Mouse (Mus musculus) cerebellum, adult 2 months (tissue): ENCODE data around the gene Edem1. TPM values are rescaled to one million over a fixed set of nuclear protein-coding genes. Genes with fewer than 3 reads are reported as not detected.

Experiments
- DNase-seq, 2 experiments: peaks; one replicate each; pipeline ENCODE4 v3.0.0; 2021
- H3K27ac ChIP-seq: fragments of 200-500 bp; 2 replicates; pipeline ENCODE4 v1.5.1; 2012; ENCODE audit warnings: low read length, control low read depth, inconsistent platforms; ENCODE audit not compliant: insufficient read depth
- H3K27me3 ChIP-seq: fragments of 200-500 bp; 2 replicates; pipeline ENCODE4 v1.6.1; 2012; ENCODE audit warnings: inconsistent platforms, mild to moderate bottlenecking, low read length, moderate library complexity; ENCODE audit not compliant: control insufficient read depth, insufficient read depth
- H3K4me1 ChIP-seq: fragments of 200-500 bp; 2 replicates; pipeline ENCODE4 v1.6.1; 2011; ENCODE audit warnings: low read length; ENCODE audit not compliant: control insufficient read depth, insufficient read depth
- H3K4me3 ChIP-seq: fragments of 200-500 bp; replicated peaks from 2 replicates; pipeline ENCODE3; 2011; ENCODE audit warnings: mild to moderate bottlenecking, low read depth, low read length, control low read depth; ENCODE audit not compliant: insufficient read depth
- CTCF ChIP-seq: fragments of 200-500 bp; IDR thresholded peaks from 2 replicates; pipeline ENCODE4 v1.5.1; 2011; ENCODE audit warnings: low read depth, mild to moderate bottlenecking, control low read depth, low read length, moderate library complexity, borderline replicate concordance; ENCODE audit not compliant: insufficient read depth
- POLR2A ChIP-seq: fragments of 200-500 bp; IDR thresholded peaks from 2 replicates; pipeline ENCODE4 v1.6.1; 2011; ENCODE audit warnings: low read length, control low read depth, borderline replicate concordance; ENCODE audit not compliant: insufficient read depth
- WGBS: fragments of 180-500 bp; shearing (Covaris S2); methylation state at CpG from one replicate; pipeline ENCODE4 v1.1.7; 2018; 5-methylcytosine and 5-hydroxymethylcytosine counted together
- polyA plus RNA-seq: library from polyadenylated mRNA; depleted of rRNA; stranded (reverse); fragments of >200 nt; gene quantifications from 2 replicates; pipeline ENCODE4 v1.2.3, GENCODE M21; 2012

Gene Edem1
- polyA plus RNA-seq, 1 experiment: 10.5 TPM

GRCm38 (mm10) chr6:108791498-108791897 lies 36.9 kb upstream of the Edem1 start:
- H3K27ac ChIP-seq: no peak overlapping the region
- TF ChIP-seq CTCF: no peak
- TF ChIP-seq POLR2A: no peak
- no peaks in the 10 kb centered on the region for H3K27me3 ChIP-seq
- peaks cover 17% of the 10 kb centered on the region for H3K4me1 ChIP-seq
- WGBS: 69% methylated on average over 5 of the region's 5 CpGs
- no peak for DNase-seq
- H3K4me3 ChIP-seq: no peak overlapping the region

- no peak overlapping the region for H3K4me3 ChIP-seq
- H3K27ac ChIP-seq: no peak overlapping the region
- DNase-seq: no peak
- 58% methylated on average over 1 of the region's 1 CpGs for WGBS
- H3K27me3 ChIP-seq: no peaks in the 10 kb centered on the region
- TF ChIP-seq POLR2A: no peak
- TF ChIP-seq CTCF: no peak
- peaks cover 19% of the 10 kb centered on the region for H3K4me1 ChIP-seq
Measured at GRCm38 (mm10) chr6:108795912-108796311, 32.5 kb upstream of the Edem1 start.

DNA sequence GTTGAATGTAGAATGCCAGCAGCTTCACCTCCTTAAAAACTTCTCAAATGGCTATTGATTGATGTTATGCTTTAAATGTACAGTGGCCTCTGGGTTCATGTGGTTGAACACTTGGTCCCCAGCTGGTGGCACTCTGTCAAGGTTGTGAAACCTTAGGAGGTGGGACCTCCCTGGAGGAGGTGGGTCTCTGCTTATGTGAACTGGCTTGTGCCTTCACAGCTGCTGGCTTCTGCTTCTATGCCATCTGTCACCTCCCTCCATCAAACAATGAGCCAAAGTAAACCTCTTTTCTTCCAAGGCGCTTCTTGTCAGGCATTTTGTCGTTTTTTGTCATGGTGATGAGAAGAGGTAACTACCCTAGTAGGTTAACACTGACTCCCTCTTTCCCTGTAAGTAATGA lies 31.7 kb upstream of the Edem1 start:
- Histone ChIP-seq H3K27ac (no peak overlapping the region), H3K4me1 (peaks cover 19% of the 10 kb centered on the region), H3K27me3 (no peaks in the 10 kb centered on the region), H3K4me3 (no peak overlapping the region)
- 10% methylated on average over 2 of the region's 2 CpGs for WGBS
- TF ChIP-seq POLR2A (no peak), CTCF (no peak)
- DNase-seq: no peak

DNA sequence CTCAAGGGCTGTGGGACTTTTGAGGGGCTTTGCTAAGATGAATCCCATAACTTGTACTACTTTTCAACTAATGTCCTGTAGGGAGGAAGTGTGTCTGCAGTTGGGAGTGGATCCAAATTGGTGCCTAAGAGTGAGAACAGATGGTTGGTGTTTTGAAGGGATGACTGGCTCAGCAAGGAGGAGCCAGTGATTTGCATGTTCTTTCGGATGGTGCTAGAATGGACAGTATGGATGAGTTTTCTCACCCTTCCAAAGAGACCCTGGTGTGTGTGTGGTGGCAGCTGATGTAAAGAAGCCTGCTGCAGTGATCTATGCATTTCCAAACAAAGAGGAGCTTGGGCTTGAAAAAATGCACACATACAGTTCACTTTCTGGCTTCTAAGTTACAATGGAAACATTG lies 23.2 kb upstream of the Edem1 start:
- Histone ChIP-seq H3K4me3 (no peak overlapping the region), H3K27ac (no peak overlapping the region; the same call in 1 of the 2 replicates), H3K4me1 (peaks cover 23% of the 10 kb centered on the region), H3K27me3 (no peaks in the 10 kb centered on the region)
- DNase-seq: peak; percentile 32 to 69
- TF ChIP-seq POLR2A (no peak), CTCF (no peak)
- 2% methylated on average over 1 of the region's 1 CpGs for WGBS

DNA sequence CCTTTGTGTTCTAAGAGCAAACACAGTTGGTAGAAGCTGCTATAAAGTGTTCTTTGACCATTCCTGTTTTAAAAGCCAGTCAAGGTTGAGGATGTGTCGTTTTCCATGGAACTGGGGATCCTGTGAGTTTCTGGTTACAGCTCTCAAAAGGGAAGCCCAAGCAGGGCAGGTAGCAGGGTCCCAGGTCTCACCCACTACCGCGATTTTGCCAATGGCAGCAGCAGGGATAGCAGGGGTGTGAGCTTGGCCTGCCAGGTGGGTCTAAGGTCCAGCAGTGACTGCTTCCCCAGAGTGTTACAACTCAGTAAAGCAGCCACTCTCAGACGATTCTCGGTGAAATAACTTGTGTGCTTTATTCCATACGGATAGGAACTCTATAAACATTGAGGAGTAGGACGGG lies 22.6 kb upstream of the Edem1 start:
- H3K27me3 ChIP-seq: no peaks in the 10 kb centered on the region
- DNase-seq: no peak
- H3K4me1 ChIP-seq: peaks cover 26% of the 10 kb centered on the region
- H3K27ac ChIP-seq: no peak overlapping the region
- TF ChIP-seq POLR2A (no peak), CTCF (no peak)
- 64% methylated on average over 7 of the region's 7 CpGs for WGBS
- H3K4me3 ChIP-seq: no peak overlapping the region

DNA sequence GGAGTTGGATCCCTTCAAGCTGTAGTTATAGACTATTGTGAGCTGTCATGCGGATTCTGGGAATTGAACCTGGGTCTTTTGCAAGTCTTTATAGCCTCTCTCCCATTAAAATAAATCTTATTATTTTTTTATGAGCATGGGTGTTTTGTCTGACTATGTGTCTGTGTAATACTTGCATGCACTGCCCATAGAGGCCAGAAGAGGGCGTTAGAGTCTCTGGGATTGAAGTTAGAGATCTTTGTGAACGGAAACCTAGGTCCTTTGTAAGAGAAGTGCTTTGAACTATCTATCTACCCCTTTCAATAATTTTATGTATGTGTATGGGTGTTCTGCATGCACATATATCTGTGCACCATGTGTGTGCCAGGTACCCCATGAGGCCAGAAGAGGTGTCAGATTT lies 21.0 kb upstream of the Edem1 start:
- Histone ChIP-seq H3K4me1 (peaks cover 26% of the 10 kb centered on the region), H3K4me3 (no peak overlapping the region), H3K27ac (no peak overlapping the region), H3K27me3 (no peaks in the 10 kb centered on the region)
- no peak for TF ChIP-seq POLR2A
- TF ChIP-seq CTCF: no peak
- DNase-seq: no peak
- WGBS: 74% methylated on average over 3 of the region's 3 CpGs

- H3K4me3 ChIP-seq: no peak overlapping the region
- no peak for TF ChIP-seq CTCF
- TF ChIP-seq POLR2A: no peak
- no peak overlapping the region for H3K27ac ChIP-seq
- H3K27me3 ChIP-seq: no peaks in the 10 kb centered on the region
- 89% methylated on average over 1 of the region's 1 CpGs for WGBS
- no peak for DNase-seq
- peaks cover 26% of the 10 kb centered on the region for H3K4me1 ChIP-seq
Measured at GRCm38 (mm10) chr6:108808786-108809185, 19.7 kb upstream of the Edem1 start.

DNA sequence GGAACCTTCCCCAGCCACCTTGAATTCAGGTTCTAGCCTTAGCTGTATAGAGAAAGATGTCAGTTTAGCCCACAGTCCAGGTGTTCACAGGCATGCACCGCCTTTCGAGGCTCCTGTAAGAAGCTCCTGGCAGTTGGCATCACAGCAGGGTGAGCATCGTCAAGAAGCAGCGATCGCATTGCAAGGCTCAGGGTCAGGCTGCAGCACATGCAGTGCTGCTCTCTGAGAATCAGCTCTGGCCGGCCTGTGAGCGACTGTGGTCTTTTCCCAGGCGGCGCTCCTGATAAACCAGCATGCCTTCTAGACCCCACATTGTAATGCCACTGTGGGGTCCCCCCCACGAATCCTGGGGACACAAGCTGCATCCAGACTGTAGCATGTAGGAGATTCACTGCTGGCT lies 18.2 kb upstream of the Edem1 start:
- 23% methylated on average over 10 of the region's 10 CpGs for WGBS
- Histone ChIP-seq H3K4me3 (no peak overlapping the region), H3K27ac (no peak overlapping the region), H3K4me1 (peaks cover 24% of the 10 kb centered on the region), H3K27me3 (no peaks in the 10 kb centered on the region)
- DNase-seq: peak; percentile 39 to 52
- TF ChIP-seq POLR2A (no peak), CTCF (no peak)

GRCm38 (mm10) chr6:108812134-108812533 lies 16.3 kb upstream of the Edem1 start:
- Histone ChIP-seq H3K4me3 (no peak overlapping the region), H3K4me1 (peaks cover 11% of the 10 kb centered on the region), H3K27me3 (no peaks in the 10 kb centered on the region), H3K27ac (no peak overlapping the region)
- no peak for TF ChIP-seq POLR2A
- no peak for TF ChIP-seq CTCF
- no peak for DNase-seq
- WGBS: 63% methylated on average over 2 of the region's 2 CpGs
